Mouse (Mus musculus) G1E-ER4 (cell line): ENCODE results near the gene Macrod2. TPM values are rescaled to one million over a fixed set of nuclear protein-coding genes. Genes with fewer than 3 reads are reported as not detected.

Source experiments
- GATA1 ChIP-seq: IDR thresholded peaks from one replicate; pipeline ENCODE4 v1.8.0; 2012; ENCODE audit warnings: low read length, inconsistent platforms
- polyA plus RNA-seq: library from polyadenylated mRNA; stranded (reverse); fragments of >175 nt; gene quantifications from 2 replicates; pipeline ENCODE4 v1.2.3, GENCODE M21; 2012

The Macrod2 gene
- polyA plus RNA-seq, 1 experiment, result not detected

DNA sequence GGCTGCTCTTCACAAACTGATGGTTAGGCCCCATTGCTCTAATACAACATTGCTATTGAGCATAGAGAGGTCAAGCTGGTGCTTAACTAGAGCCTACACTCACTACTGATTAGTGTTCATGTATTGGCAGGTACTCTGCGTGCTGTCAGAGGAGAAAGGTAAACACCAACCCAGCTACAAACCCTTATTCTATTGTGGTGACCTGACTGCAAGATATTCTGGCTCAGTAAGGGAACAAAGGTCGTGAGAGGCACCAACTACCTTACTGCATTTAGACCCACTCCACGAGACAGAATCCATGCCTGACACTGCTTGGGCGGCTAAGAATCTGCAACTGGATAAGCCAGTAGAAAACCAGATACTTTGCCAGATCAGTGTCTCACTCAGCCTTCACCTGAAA, 320.7 kb downstream of the Macrod2 start:
- TF ChIP-seq GATA1, result no peak

DNA sequence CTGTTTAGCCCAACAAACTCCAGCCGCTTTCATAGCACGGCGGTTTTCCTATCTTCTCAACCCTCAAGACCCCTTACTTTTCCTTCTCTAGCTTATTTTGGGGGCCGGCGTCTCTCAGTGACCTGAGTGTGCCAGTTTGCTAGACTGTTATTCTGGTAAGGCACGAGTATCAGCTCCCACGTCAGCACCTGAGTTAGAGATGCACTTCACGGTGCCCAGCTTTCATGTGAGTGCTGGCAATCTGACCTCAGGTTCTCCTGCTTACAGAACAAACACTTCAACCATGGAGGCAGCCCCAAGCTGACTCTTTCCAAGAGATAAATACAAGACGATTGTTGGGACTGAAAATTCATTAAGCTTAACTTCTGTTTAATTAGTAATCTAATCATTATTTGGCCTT, 322.3 kb downstream of the Macrod2 start:
- TF ChIP-seq GATA1, result no peak

DNA sequence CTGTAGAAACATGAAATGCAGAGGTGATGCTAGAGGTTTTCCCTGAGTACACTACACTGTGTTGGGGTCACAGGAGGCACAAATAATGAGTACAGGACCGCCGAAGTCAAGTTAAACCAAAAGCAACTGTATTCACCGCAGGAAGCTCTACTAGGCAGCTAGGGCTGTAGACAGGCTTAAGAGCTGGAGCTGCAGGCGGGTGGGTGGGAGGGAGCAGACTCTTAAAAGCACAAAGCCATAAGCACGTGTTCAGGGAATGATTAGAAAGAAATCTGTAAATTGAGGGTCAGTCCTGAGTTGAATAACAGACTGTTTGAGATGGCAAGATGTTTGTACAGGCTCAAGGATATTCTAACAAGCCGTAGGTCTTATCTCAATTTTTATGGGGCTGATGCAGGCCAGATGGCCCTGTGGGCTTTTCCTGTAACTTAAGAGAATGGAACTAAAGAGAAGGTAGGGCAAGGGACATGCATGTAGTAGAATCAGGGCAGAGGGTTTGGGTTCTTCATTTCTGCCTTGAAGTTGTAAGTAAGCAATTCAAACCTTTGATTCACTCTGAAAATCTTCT, 337.6 kb downstream of the Macrod2 start:
- TF ChIP-seq GATA1, result no peak

DNA sequence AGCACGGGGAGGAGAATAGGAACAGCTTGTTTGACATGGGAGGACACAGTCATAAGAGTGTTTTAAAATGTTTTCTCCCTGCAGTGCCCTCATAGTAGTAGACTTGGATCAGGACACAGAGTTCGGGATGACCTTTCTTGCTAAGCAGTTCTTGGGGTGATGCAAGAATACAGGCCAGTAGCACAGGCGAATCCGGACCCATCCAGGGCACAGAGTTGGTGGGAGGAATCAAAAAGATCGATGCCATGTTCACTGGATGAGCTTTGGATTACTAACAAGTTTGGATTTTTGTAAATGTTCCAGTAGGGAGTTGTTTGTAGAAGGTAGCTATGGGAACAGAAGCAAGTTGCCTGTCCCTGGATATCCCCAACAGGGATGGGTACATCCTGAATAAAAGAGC, 345.4 kb downstream of the Macrod2 start:
- TF ChIP-seq GATA1, result no peak

DNA sequence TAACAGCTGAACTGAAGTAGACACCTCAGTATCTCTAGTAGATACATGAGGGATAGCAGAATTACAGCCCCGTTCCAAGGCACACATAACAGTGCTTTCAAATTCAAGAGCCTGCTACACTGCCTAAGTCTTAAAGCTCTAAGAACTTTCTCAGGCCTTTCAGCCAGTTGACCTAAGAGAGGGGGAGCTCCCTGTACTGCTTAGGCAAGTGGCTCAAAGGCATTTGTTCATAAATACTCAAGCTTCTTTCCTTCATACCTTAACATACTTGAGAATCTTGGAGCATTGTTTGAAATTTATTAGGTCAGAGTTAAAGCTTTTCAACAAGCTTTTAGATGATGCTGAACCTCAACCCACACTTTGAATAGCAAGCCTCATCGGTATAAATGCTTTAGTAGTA, 363.8 kb downstream of the Macrod2 start:
- no peak for TF ChIP-seq GATA1

DNA sequence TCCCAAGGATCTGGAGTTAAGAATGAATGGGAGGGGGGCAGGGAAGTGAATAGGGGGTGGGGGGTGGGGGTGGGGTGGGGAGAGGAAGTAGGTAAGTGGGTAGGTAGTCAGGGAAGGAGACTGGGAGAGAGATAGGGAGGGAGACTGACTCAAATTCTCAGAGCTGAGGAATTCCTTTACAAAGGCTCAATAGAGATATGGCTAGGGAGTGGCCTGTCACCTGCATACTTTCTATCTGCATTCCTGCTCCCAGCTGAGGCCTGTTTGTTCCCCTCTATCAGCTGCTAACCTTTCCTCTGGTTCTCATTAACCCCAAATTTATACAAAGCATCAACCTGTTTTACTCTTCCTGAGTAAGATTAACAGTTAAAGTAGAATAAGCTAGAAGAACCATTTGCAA, 364.6 kb downstream of the Macrod2 start:
- TF ChIP-seq GATA1, result no peak

DNA sequence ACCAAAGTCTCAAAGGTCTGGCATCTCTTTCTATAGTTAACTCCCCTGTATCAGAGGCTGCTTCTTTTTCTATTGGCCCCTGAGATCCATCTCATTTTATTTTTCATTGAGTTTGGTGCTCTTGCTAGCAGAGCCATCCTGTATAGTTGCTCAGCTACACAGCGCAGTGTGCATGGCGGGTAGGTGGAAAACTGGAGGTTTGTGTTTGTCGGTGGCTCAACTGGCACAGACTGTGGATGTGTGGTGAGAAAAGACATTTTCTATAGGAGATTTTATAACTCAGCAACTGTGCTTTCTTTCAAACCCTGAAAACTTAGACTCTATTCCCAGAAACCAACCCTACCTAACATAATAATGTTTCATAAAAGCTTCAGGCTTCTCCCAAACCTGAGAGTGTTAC, 365.0 kb downstream of the Macrod2 start:
- no peak for TF ChIP-seq GATA1

DNA sequence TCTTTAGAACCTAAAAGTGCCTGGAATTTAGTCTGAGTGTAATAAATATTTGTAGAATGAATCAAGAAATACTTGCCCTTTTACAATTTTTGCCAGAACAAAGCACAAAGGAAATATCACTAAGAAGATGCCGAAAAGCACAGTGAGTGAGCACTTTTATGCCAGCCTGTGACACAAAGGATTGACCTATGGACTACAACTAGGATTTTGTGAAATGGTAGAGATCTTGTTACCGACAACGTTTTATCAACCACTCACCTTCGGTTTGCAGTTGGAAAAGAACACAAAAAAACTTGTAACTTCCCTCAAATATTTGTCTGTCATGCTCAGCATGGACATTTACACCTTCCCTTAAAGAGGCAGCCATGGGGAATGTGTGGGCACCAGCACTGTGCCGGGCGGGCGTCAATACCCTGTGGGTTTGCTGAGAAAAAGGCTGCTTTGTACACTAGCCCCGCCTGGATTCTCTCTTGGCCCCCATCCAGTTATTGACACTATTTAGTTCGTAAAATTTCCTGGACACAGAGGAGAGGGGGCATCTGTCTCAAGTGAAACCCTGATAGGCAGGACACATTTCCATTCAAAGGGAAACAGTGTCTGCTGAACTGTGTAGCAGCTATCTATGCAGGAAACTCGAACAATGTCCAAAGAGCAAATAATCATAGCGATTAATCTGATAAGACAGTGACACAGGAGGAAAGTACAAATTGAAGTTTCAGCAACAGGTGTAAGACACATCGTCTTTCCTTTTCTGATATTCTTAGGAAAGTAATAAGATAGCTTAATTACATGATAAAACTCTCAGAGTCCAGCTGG, 368.2 kb downstream of the Macrod2 start:
- TF ChIP-seq GATA1, result no peak

DNA sequence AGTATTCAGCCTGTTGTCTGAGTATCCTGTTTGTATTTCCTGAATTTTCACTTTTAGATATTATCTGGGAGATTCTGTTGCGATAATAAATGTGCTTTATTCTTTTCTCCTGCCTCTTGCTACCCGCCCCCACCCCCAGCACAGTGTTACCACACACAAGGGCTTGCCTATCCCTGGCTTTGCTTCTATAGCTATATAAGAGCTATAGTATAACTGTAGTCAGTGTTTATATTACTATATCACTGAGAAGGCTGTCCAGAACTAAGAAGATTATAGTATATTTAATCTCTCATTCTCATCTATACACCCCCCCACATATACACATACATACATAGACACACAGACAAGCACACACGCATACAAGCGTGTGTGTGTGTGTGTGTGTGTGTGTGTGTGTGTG, 374.4 kb downstream of the Macrod2 start:
- no peak for TF ChIP-seq GATA1

DNA sequence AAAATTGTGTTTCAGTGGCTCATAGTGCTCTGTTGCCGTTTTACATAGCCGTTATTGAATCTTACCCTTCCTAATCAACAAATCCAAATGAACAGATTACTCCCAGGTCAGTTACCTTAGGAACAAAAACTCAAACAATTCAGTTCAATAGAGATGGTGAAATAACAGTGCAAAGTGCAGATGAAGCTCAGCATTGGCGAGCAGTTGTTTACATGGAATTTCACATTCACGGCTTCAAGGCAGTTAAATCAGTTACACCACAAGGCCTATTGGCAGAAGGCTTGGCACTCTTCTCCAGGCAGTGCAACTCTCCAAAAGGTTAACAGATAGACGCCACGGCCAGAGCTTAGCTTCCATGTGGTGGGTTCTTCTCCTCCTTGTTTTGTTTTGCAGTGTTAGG, 377.7 kb downstream of the Macrod2 start:
- no peak for TF ChIP-seq GATA1

DNA sequence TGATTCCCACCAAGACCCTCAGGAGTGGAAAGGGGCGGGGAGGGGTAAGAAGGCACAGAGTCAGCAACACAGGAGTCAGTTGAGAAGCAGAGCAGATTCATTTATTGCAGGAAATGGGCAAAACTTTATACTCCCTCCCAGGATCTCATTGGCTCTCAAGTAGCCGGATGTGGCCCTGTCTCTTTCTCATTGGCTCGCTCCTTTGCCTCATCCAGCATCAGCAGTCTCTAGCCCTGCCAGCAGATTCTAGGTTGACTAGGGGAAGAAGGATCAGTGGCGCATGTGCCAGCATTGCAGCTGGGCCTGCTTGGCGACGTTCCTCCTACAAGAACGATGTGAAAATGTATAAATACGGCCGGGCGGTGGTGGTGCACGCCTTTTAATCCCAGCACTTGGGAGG, 378.3 kb downstream of the Macrod2 start:
- no peak for TF ChIP-seq GATA1

DNA sequence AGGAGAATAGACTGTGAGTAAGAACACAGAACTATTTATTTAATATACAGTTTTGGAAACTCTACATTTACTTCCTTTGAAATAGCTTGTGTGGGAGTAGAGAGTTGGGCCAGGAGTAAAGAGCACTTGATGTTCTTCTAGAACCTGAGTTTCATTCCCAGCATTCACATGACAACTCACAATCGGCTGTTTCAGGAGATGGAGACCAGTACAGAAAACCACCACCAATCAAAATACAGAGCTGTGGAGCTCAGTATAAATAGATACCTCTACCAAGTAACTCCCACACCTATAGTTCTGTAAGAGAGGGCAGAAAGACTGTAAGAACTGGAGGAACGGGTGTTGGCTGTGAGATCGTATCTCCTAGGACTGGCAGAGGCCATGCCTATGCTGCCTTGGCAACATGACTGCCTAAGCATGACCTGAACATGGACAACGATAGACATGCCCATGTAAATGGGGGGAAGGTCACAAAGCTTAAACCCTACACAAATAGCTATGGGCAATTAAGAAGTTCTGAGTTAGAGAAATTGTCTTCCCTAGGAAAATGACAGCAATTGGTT, 379.8 kb downstream of the Macrod2 start:
- no peak for TF ChIP-seq GATA1

DNA sequence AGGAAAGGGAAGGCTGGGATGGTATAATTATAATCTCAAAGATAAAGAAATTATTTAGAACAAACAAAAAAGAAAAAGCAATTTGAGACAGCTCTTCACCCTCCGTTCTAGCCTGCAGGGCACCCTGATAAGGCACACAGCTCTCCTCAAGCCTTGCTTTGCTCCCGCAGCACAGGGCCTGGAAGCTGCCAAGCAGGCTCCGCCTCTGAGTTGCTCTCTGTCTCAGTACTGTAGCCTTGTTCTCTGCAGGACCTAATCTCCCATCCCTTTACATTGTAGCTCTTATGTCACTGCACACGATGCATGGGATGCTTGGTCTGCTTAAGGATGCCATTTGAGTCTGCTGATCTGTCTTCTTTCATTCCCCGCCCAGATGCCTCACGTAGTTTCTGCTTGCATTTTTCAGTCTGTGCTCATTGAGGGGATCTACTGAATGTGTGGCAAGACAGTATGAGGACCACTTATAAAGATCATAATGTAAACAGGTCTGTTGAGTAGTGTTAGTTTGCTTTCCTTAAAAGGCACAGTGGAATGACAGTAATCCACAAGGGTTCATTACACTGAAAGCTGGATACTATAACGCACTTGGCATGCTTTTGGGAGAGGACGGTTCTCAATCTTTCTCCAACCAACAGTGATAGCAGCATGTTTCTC, 380.5 kb downstream of the Macrod2 start:
- TF ChIP-seq GATA1, result no peak

DNA sequence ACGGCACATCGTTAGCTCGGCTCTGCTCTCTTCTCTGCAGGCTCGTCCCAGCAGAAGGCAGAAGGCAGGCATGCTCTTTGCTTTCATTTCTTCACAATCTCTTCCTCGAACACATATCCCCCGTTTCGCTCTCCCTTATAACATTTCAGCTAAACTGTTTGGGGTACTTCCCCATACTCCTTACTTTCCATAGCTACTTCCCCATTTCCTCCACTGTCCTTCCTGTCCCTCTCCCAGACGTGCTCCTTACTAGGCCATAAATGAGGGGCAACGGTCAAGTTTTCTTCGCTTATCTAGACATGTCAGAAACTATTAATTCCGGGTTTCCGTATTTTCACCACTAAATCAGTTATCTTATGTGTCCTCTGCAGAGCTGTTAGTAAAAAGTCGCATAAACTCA, 383.1 kb downstream of the Macrod2 start:
- no peak for TF ChIP-seq GATA1

DNA sequence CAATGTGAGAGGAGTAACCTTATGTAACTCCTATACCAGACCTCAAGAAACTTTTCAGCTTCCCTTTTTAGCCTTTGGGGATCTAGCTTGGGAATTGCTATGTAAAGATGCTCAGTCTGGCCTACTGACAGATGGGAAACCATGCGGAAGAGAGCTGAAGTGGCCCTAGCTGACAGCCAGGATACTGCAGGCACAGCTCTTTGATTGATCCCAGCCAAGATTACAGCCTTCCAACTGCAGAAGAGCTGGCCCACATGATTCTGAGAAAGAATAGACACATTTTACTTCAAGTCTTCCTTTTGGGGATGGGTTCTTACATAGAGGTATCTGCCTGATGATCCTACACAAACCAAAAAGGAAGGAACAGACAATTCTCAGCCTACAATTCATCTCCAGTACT, 387.9 kb downstream of the Macrod2 start:
- no peak for TF ChIP-seq GATA1

DNA sequence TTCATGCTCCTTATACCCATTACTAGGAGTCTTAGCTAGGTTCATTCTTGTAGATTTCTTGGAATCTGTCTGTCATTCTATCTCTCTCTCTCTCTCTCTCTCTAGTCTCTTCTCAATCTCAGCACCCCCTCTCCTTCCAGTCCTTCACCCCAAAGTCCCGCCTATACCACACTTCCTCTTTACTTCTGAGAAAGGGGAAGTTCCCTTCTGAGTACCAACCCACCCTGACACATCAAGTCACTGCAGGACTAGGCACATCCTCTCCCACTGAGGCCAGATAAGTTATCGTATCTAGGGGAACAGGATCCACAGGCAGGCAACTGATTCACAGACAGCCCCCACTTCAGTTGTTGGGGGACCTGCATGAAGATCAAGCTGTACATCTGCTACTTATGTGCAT, 389.5 kb downstream of the Macrod2 start:
- TF ChIP-seq GATA1, result no peak

DNA sequence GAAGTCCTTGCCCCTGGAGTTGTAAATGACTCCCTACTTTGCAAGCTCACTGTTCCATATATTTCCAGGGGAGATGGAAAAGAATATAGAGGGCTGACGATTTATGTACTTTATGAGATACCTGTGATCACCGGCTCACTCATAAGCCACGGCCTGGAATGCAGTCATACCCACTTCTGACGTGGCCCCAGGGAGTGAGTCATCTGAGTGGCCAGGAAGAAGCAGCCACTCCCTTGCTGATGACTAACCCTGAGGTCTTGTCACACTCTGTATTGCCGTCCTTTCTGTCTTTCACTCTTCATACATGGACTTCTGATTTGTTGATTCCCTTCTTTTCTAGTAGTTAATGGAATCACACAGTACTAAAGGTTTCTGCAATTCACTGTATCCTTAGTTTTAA, 395.3 kb downstream of the Macrod2 start:
- TF ChIP-seq GATA1, result no peak
